Mouse (Mus musculus) CH12.LX (cell line): ENCODE measurements around the gene Zfp574. TPM values are rescaled to one million over a fixed set of nuclear protein-coding genes. Genes with fewer than 3 reads are reported as not detected.

Experiments
- DNase-seq: peaks from one replicate; pipeline ENCODE4 v3.0.0-alpha.2; 2013; ENCODE audit errors: extremely low read depth
- H3K27ac ChIP-seq: 2 replicates; pipeline ENCODE4 v1.5.1; 2012; ENCODE audit warnings: low read depth, mild to moderate bottlenecking, control low read depth, moderate library complexity; ENCODE audit not compliant: insufficient read depth
- H3K27me3 ChIP-seq: replicated peaks from 2 replicates; pipeline ENCODE3; 2012; ENCODE audit warnings: inconsistent platforms
- H3K36me3 ChIP-seq, 2 experiments: replicated peaks in 1 of 2; 2 replicates each; pipeline versions ENCODE3 to v1.6.1; 2012; ENCODE audit warnings: inconsistent platforms in 1 of 2, low read length in 1 of 2, mild to moderate bottlenecking in 1 of 2, mixed read lengths in 1 of 2, moderate library complexity in 1 of 2; ENCODE audit not compliant: control insufficient read depth in 1 of 2, insufficient read depth in 1 of 2
- H3K4me1 ChIP-seq, 2 experiments: 2 replicates each; pipeline ENCODE4 v1.6.1; 2012; ENCODE audit warnings: inconsistent platforms in 1 of 2, moderate library complexity in 1 of 2; ENCODE audit not compliant: insufficient read depth in 2 of 2, control insufficient read depth in 1 of 2
- H3K4me2 ChIP-seq: 2 replicates; pipeline ENCODE4 v1.6.1; 2012; ENCODE audit warnings: low read depth, mild to moderate bottlenecking, control low read depth; ENCODE audit not compliant: poor library complexity, insufficient read depth, severe bottlenecking
- H3K4me3 ChIP-seq, 3 experiments: fragments of 150-350 bp in 1 of 3; sonication (generic) in 1 of 3; replicated peaks in 1 of 3; 2 replicates each; pipeline versions ENCODE3 to v1.5.1; 2011 to 2012; ENCODE audit warnings: low read depth in 2 of 3, low read length in 2 of 3, mild to moderate bottlenecking in 2 of 3, moderate library complexity in 2 of 3, control low read depth in 1 of 3, improper control_type of control experiment in 1 of 3, inconsistent platforms in 1 of 3, mixed read lengths in 1 of 3; ENCODE audit not compliant: poor library complexity in 1 of 3
- H3K79me2 ChIP-seq: replicated peaks from 2 replicates; pipeline ENCODE4 v1.6.1; 2012; ENCODE audit warnings: mild to moderate bottlenecking, moderate library complexity; ENCODE audit not compliant: control insufficient read depth, poor library complexity, insufficient read depth, severe bottlenecking; ENCODE audit errors: extremely low read depth
- H3K9ac ChIP-seq: 2 replicates; pipeline ENCODE4 v1.6.1; 2012; ENCODE audit warnings: low read depth, mild to moderate bottlenecking, control low read depth, moderate library complexity; ENCODE audit not compliant: insufficient read depth
- H3K9me3 ChIP-seq: replicated peaks from 2 replicates; pipeline ENCODE3; 2012; ENCODE audit warnings: low read length, inconsistent platforms, mixed read lengths
- CHD1 ChIP-seq: IDR thresholded peaks from 2 replicates; pipeline ENCODE4 v1.6.1; 2012; ENCODE audit warnings: low read depth, low read length, improper control_type of control experiment, inconsistent platforms
- CHD2 ChIP-seq: IDR thresholded peaks from 2 replicates; pipeline ENCODE4 v1.6.1; 2011; ENCODE audit warnings: low read length, improper control_type of control experiment
- CTCF ChIP-seq, 2 experiments: IDR thresholded peaks in 1 of 2; conservative IDR thresholded peaks in 1 of 2; 2 replicates each; pipeline ENCODE4 v1.5.1; 2011 to 2012; ENCODE audit warnings: low read depth in 2 of 2, low read length in 2 of 2, improper control_type of control experiment in 1 of 2, inconsistent platforms in 1 of 2, mild to moderate bottlenecking in 1 of 2, moderate library complexity in 1 of 2
- ELF1 ChIP-seq: IDR thresholded peaks from 2 replicates; pipeline ENCODE4 v1.6.1; 2014; ENCODE audit warnings: low read depth, mild to moderate bottlenecking, inconsistent platforms, low read length, improper control_type of control experiment
- ETS1 ChIP-seq: conservative IDR thresholded peaks from 2 replicates; pipeline ENCODE4 v1.6.1; 2012; ENCODE audit warnings: low read depth, mild to moderate bottlenecking, inconsistent platforms, low read length, improper control_type of control experiment, moderate library complexity
- GABPA ChIP-seq: IDR thresholded peaks from 2 replicates; pipeline ENCODE4 v1.6.1; 2012; ENCODE audit warnings: low read depth, low read length, improper control_type of control experiment, inconsistent platforms; ENCODE audit not compliant: insufficient replicate concordance
- HCFC1 ChIP-seq: IDR thresholded peaks from 2 replicates; pipeline ENCODE4 v1.6.1; 2012; ENCODE audit warnings: low read depth, mild to moderate bottlenecking, inconsistent platforms, low read length, improper control_type of control experiment
- IRF4 ChIP-seq: IDR thresholded peaks from 2 replicates; pipeline ENCODE4 v1.6.1; 2014; ENCODE audit warnings: low read depth, mild to moderate bottlenecking, inconsistent platforms, low read length, improper control_type of control experiment
- JUN ChIP-seq: IDR thresholded peaks from 2 replicates; pipeline ENCODE4 v1.6.1; 2011; ENCODE audit warnings: low read depth, mild to moderate bottlenecking, low read length, improper control_type of control experiment, moderate library complexity; ENCODE audit not compliant: insufficient read depth
- JUND ChIP-seq: conservative IDR thresholded peaks from 2 replicates; pipeline ENCODE4 v1.6.1; 2011; ENCODE audit warnings: low read depth, low read length, improper control_type of control experiment
- KAT2A ChIP-seq: IDR thresholded peaks from 2 replicates; pipeline ENCODE4 v1.6.1; 2012; ENCODE audit warnings: low read length, improper control_type of control experiment, inconsistent platforms; ENCODE audit not compliant: insufficient replicate concordance
- MAX ChIP-seq: IDR thresholded peaks from 2 replicates; pipeline ENCODE4 v1.6.1; 2011; ENCODE audit warnings: low read length, improper control_type of control experiment
- MAZ ChIP-seq: IDR thresholded peaks from 2 replicates; pipeline ENCODE4 v1.6.1; 2012; ENCODE audit warnings: low read depth, mild to moderate bottlenecking, inconsistent platforms, low read length, improper control_type of control experiment, moderate library complexity
- MEF2A ChIP-seq: IDR thresholded peaks from 2 replicates; pipeline ENCODE4 v1.6.1; 2014; ENCODE audit warnings: low read depth, mild to moderate bottlenecking, inconsistent platforms, low read length, improper control_type of control experiment, borderline replicate concordance
- MXI1 ChIP-seq: IDR thresholded peaks from 2 replicates; pipeline ENCODE4 v1.6.1; 2011; ENCODE audit warnings: mild to moderate bottlenecking, low read depth, low read length, improper control_type of control experiment
- MYC ChIP-seq: IDR thresholded peaks from 2 replicates; pipeline ENCODE4 v1.6.1; 2011; ENCODE audit warnings: low read depth, mild to moderate bottlenecking, improper control_type of control experiment, low read length
- PAX5 ChIP-seq: IDR thresholded peaks from 2 replicates; pipeline ENCODE4 v1.6.1; 2012; ENCODE audit warnings: low read length, inconsistent platforms, mixed read lengths
- POLR2A ChIP-seq: IDR thresholded peaks from 2 replicates; pipeline ENCODE4 v1.6.1; 2011; ENCODE audit warnings: low read depth, mild to moderate bottlenecking, improper control_type of control experiment, low read length
- POLR2AphosphoS2 ChIP-seq: IDR thresholded peaks from 2 replicates; pipeline ENCODE4 v1.6.1; 2011; ENCODE audit warnings: low read depth, low read length, improper control_type of control experiment
- RCOR1 ChIP-seq: conservative IDR thresholded peaks from 2 replicates; pipeline ENCODE4 v1.6.1; 2012; ENCODE audit warnings: low read depth, mild to moderate bottlenecking, inconsistent platforms, low read length, improper control_type of control experiment
- SIN3A ChIP-seq: IDR thresholded peaks from 2 replicates; pipeline ENCODE4 v1.6.1; 2012; ENCODE audit warnings: low read length, improper control_type of control experiment, inconsistent platforms
- SMC3 ChIP-seq: IDR thresholded peaks from 2 replicates; pipeline ENCODE4 v1.6.1; 2011; ENCODE audit warnings: low read depth, low read length, improper control_type of control experiment
- TBP ChIP-seq: conservative IDR thresholded peaks from 2 replicates; pipeline ENCODE4 v1.6.1; 2011; ENCODE audit warnings: low read depth, low read length, improper control_type of control experiment
- TCF12 ChIP-seq: IDR thresholded peaks from 2 replicates; pipeline ENCODE4 v1.6.1; 2014; ENCODE audit warnings: low read depth, mild to moderate bottlenecking, inconsistent platforms, low read length, improper control_type of control experiment
- USF2 ChIP-seq: conservative IDR thresholded peaks from 2 replicates; pipeline ENCODE4 v1.6.1; 2011; ENCODE audit warnings: low read depth, low read length, improper control_type of control experiment
- ZC3H11A ChIP-seq: IDR thresholded peaks from 2 replicates; pipeline ENCODE4 v1.6.1; 2012; ENCODE audit warnings: low read depth, mild to moderate bottlenecking, inconsistent platforms, low read length, improper control_type of control experiment
- ZMIZ1 ChIP-seq: IDR thresholded peaks from 2 replicates; pipeline ENCODE4 v1.6.1; 2012; ENCODE audit warnings: low read depth, mild to moderate bottlenecking, inconsistent platforms, low read length, improper control_type of control experiment
- ZNF384 ChIP-seq: IDR thresholded peaks from 2 replicates; pipeline ENCODE4 v1.6.1; 2012; ENCODE audit warnings: low read depth, low read length, improper control_type of control experiment, inconsistent platforms
- dilution Hi-C: fragments of 300-500 bp; cut with MboI; formaldehyde crosslinking; loops from 2 replicates; pipeline ENCODE4 v1.14.3; 2020; ENCODE audit warnings: low sequenced_read_pairs; ENCODE audit not compliant: extremely low pct_unique_long_range_greater_than_20kb, extremely low pct_ligation_motif_present
- in situ Hi-C: fragments of 300-500 bp; cut with MboI; formaldehyde crosslinking; loops from 3 replicates; pipeline ENCODE4 v1.14.3; 2019; ENCODE audit warnings: low sequenced_read_pairs, low pct_ligation_motif_present, low pct_unique_long_range_greater_than_20kb, mixed read lengths
- polyA plus RNA-seq: library from polyadenylated mRNA; unstranded; fragments of >175 nt; gene quantifications from 2 replicates; pipeline ENCODE4 v1.2.1, GENCODE M21; 2012; ENCODE audit warnings: low read depth; ENCODE audit not compliant: insufficient read length
- total RNA-seq, 2 experiments: library from RNA; depleted of rRNA; stranded (reverse); fragments of 300-350 nt in 1 of 2; fragments of >200 nt in 1 of 2; gene quantifications; 2 replicates each; pipeline ENCODE4 v1.2.3; 2012 to 2014

Gene Zfp574
- total and polyA plus RNA-seq, 3 experiments: 3.4 to 13.3 (median 11.2) TPM

- TF ChIP-seq MAX (peak; percentile 76), CHD2 (peak; percentile 66; the same call in 1 of the 2 replicates), ETS1 (peak; percentile 89), MAZ (peak; percentile 84), SMC3 (peak; percentile 21; the same call in 1 of the 2 replicates), USF2 (no peak), ZNF384 (peak; percentile 81), TCF12 (peak; percentile 84), POLR2A (peak; percentile 81)
Measured at GRCm38 (mm10) chr7:25130565-25130964, 58.2 kb downstream of the Zfp574 start (continued).

- H3K9ac ChIP-seq: peak overlapping the region; percentile 93
- TF ChIP-seq HCFC1 (peak; percentile 22; the same call in 1 of the 2 replicates), MAZ (peak; percentile 5; the same call in 1 of the 2 replicates), MAX (peak; percentile 54; the same call in 1 of the 2 replicates), CHD1 (peak; percentile 56), MXI1 (peak; percentile 33; the same call in 1 of the 2 replicates), POLR2AphosphoS2 (no peak), RCOR1 (0 out of 2 replicates have a peak, but pooled peaks have one; percentile 57), MYC (no peak), MEF2A (peak; percentile 14; the same call in 1 of the 2 replicates), USF2 (no peak)
- H3K27me3 ChIP-seq: peaks cover 7% of the 10 kb centered on the region
- peaks cover 13% of the 10 kb centered on the region for H3K9me3 ChIP-seq
- DNase-seq: no peak
- H3K4me1 ChIP-seq: peaks cover 24 to 45% of the 10 kb centered on the region in 2 experiments
- dilution Hi-C loops: no loop called here
- peaks cover 52% of the 10 kb centered on the region for H3K79me2 ChIP-seq
- H3K4me3 ChIP-seq: peak overlapping the region; percentile 73 to 96 (median 92)
- in situ Hi-C loops: loop anchor here (5.0 kb wide), 3 partner anchors 34 to 146 kb away; no protein-coding TSS in a partner anchor
- H3K36me3 ChIP-seq: peaks cover 0 to 27% of the 10 kb centered on the region in 2 experiments
- peak overlapping the region; percentile 97 for H3K27ac ChIP-seq
- H3K4me2 ChIP-seq: peak overlapping the region; percentile 88; the same call in 1 of the 2 replicates
Measured at GRCm38 (mm10) chr7:25131247-25131646, 58.9 kb downstream of the Zfp574 start.

GRCm38 (mm10) chr7:25132318-25132960 is 60.1 kb downstream of the Zfp574 start:
- DNase-seq: peak; percentile 83
- Histone ChIP-seq H3K27ac (peak overlapping the region; percentile 97), H3K9me3 (peaks cover 15% of the 10 kb centered on the region), H3K79me2 (peaks cover 40% of the 10 kb centered on the region), H3K4me3 (peak overlapping the region; percentile 73 to 96 (median 92)), H3K4me1 (peaks cover 16 to 33% of the 10 kb centered on the region in 2 experiments), H3K27me3 (peaks cover 9% of the 10 kb centered on the region), H3K36me3 (peaks cover 0 to 17% of the 10 kb centered on the region in 2 experiments), H3K4me2 (peak overlapping the region; percentile 77), H3K9ac (peak overlapping the region; percentile 93)
- dilution Hi-C loops (no loop called here), in situ Hi-C loops (loop anchor here (5.0 kb wide), 3 partner anchors 35 to 145 kb away; no protein-coding TSS in a partner anchor)
- TF ChIP-seq USF2 (no peak), POLR2AphosphoS2 (peak; percentile 81; the same call in 1 of the 2 replicates), ETS1 (peak; percentile 89), JUND (no peak), MYC (peak; percentile 69), ELF1 (peak; percentile 74), MXI1 (peak; percentile 87), ZC3H11A (no peak), CHD1 (no peak; the same call in 1 of the 2 replicates), SMC3 (no peak), KAT2A (peak; percentile 61; the same call in 1 of the 2 replicates), CTCF (conservative IDR thresholded peaks at IDR 0.05 in 1 of 2, IDR thresholded peaks at IDR 0.05 in 1 of 2; ENCODE audit: low read depth in 2 of 2, low read length in 2 of 2) (no peak), JUN (peak; percentile 13; the same call in 1 of the 2 replicates), IRF4 (peak; percentile 64; the same call in 1 of the 2 replicates), HCFC1 (peak; percentile 33; the same call in 1 of the 2 replicates), SIN3A (peak; percentile 93), ZMIZ1 (peak; percentile 91), PAX5 (no peak), TBP (peak; percentile 86), GABPA (no peak)
